Mouse (Mus musculus) lung, embryonic 14.5 days (tissue): ENCODE measurements around the gene Tmem251. TPM values are rescaled to one million over a fixed set of nuclear protein-coding genes. Genes with fewer than 3 reads are reported as not detected.

Experiments used
- ATAC-seq: fragments of 200-750 bp; cut with Nextera tagmentation; 2 replicates; pipeline ENCODE4 v1.8.0; 2017; ENCODE audit warnings: mild to moderate bottlenecking, moderate TSS enrichment, moderate library complexity; ENCODE audit not compliant: insufficient read depth
- DNase-seq: peaks from one replicate; pipeline ENCODE4 v3.0.0-alpha.2; 2015
- H3K27ac ChIP-seq: fragments of 300-500 bp; sonication (generic); 2 replicates; pipeline ENCODE4 v1.5.1; 2014; ENCODE audit warnings: low read depth, mild to moderate bottlenecking, moderate library complexity
- H3K27me3 ChIP-seq: fragments of 300-500 bp; sonication (generic); 2 replicates; pipeline ENCODE4 v1.6.1; 2014; ENCODE audit warnings: low read length, control low read depth; ENCODE audit not compliant: insufficient read depth
- H3K36me3 ChIP-seq: fragments of 300-500 bp; sonication (generic); 2 replicates; pipeline ENCODE4 v1.6.1; 2014; ENCODE audit warnings: control low read depth; ENCODE audit not compliant: insufficient read depth
- H3K4me1 ChIP-seq: fragments of 300-500 bp; sonication (generic); 2 replicates; pipeline ENCODE4 v1.6.1; 2014; ENCODE audit warnings: antibody characterized with exemption, control low read depth; ENCODE audit not compliant: insufficient read depth
- H3K4me2 ChIP-seq: fragments of 300-500 bp; sonication (generic); 2 replicates; pipeline ENCODE4 v1.6.1; 2014; ENCODE audit warnings: mild to moderate bottlenecking
- H3K4me3 ChIP-seq: fragments of 300-500 bp; sonication (generic); 2 replicates; pipeline ENCODE4 v1.5.1; 2014; ENCODE audit warnings: low read depth, low read length
- H3K9ac ChIP-seq: fragments of 300-500 bp; sonication (generic); 2 replicates; pipeline ENCODE4 v1.6.1; 2014
- H3K9me3 ChIP-seq: fragments of 300-500 bp; sonication (generic); 2 replicates; pipeline ENCODE4 v1.6.1; 2016; ENCODE audit warnings: low read depth, low read length, control low read depth
- CTCF ChIP-seq: IDR thresholded peaks from 2 replicates; pipeline ENCODE4 v1.5.1; 2016; ENCODE audit warnings: antibody characterized with exemption, low read depth
- WGBS: fragments of 180-500 bp; shearing (Covaris S2); extraction: QIAGEN DNeasy Blood & Tissue Kit; methylation state at CpG from one replicate; pipeline ENCODE4 v1.1.7; 2014; 5-methylcytosine and 5-hydroxymethylcytosine counted together
- polyA plus RNA-seq: library from polyadenylated mRNA; unstranded; fragments of >200 nt; fragmentation: Nextera tagmentation; extraction: Ambion mirVana; gene quantifications from 2 replicates; pipeline ENCODE4 v1.2.1, GENCODE M21; 2014

The Tmem251 gene
- polyA plus RNA-seq, 1 experiment from 2014 or later: 11.4 TPM

DNA sequence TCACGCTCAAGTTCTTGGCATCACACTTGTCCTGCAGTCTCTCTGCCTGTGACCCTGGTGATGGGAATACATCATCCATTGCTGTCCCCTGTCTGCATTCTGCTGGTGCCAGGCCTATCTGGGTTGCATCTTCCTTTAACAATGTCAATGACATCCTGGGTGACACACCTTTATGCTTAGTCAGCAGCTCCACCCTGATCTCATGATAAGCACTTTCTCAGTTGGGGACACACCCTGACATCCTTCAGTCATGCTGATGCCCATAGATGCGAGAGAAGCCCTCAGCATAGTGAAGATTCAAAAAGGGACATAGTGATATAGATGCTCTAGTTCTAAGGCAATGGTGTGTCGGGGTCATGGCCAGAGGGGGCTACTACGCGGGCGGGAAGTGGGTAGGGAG is 18.4 kb upstream of the Tmem251 start:
- 88% methylated on average over 6 of the region's 6 CpGs for WGBS
- Histone ChIP-seq H3K9me3 (no peaks in the 10 kb centered on the region), H3K4me1 (peaks cover 2% of the 10 kb centered on the region; the same call in 1 of the 2 replicates), H3K27ac (no peak overlapping the region), H3K27me3 (no peaks in the 10 kb centered on the region), H3K4me3 (no peak overlapping the region), H3K9ac (no peak overlapping the region), H3K4me2 (no peak overlapping the region), H3K36me3 (no peaks in the 10 kb centered on the region)
- no peak for DNase-seq
- no peak for TF ChIP-seq CTCF
- no peak for ATAC-seq

DNA sequence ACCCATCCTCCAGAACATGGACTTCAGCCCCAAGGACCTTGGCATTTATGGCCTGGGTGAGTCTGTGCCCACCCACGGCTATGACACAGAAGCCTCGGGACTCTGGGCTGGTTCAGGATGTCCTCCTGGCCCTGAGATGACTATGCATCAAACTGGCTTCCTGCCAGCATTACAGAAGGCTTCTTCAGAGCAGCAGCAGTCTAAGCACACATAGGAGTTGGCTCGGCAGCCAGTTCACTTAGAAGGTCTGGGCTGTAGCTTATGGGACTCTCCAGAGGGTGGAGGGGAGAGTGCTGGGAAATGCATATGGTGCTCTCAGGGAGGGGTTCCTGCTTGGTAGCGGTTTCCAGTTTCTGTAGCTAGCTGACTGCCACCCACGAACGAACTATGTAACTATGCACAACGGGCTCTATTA is 17.8 kb upstream of the Tmem251 start:
- Histone ChIP-seq H3K9ac (no peak overlapping the region), H3K4me3 (no peak overlapping the region), H3K4me2 (no peak overlapping the region), H3K36me3 (no peaks in the 10 kb centered on the region), H3K27ac (no peak overlapping the region), H3K4me1 (peaks cover 9% of the 10 kb centered on the region; the same call in 1 of the 2 replicates), H3K9me3 (no peaks in the 10 kb centered on the region), H3K27me3 (no peaks in the 10 kb centered on the region)
- DNase-seq (peak; percentile 26), ATAC-seq (no peak)
- TF ChIP-seq CTCF: no peak
- WGBS: 64% methylated on average over 7 of the region's 7 CpGs

DNA sequence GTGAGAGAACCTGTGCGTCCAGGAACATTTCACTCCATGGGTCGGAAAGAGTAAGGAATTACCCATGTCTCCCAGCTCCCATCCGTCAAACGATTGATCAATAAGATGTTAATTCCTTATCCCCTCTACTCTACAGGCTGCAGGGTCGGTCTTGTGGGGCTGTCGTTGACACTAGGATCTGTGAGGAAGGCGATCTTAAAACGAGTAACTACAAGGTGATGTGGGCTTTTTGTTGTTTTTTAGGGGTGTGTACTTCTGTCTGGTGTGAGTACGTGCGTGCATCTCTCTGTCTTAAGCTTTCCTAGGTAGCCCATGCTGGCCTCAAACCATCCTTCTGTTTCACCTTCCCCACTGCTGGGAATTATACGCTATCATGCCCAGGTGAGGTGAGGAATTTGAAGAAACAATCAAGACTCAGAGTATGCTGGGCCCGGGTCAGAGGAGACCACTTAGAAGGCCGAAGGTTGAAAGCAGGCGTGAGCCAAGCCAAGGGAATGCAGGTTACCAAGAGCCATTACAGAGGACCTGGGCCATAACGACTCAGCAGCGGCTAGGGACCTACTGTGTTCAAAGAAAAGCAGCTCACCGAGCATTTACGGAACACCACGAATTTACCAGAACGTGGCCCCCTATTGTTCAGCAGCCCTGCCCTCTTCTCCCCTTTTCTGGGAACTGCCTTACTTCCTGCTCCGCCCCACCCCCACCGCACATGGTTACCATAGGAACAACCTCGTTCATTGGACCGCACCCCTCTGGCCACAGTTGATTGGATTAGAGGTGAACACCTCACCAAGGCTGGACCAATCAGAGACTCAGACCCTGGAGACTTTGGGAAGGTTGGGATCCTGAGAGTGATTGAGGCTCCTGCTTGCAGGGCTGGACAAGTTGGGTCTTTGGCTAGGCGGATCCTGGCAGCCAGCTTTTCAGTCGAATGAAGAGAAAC is 13.4 kb upstream of the Tmem251 start:
- DNase-seq (peak; percentile 82), ATAC-seq (peak; percentile 97)
- peak overlapping the region; percentile 53 for H3K4me2 ChIP-seq
- H3K9me3 ChIP-seq: no peaks in the 10 kb centered on the region
- no peak overlapping the region for H3K9ac ChIP-seq
- TF ChIP-seq CTCF: no peak
- peaks cover 11% of the 10 kb centered on the region; the same call in 1 of the 2 replicates for H3K4me1 ChIP-seq
- 31% methylated on average over 26 of the region's 26 CpGs for WGBS
- H3K27me3 ChIP-seq: no peaks in the 10 kb centered on the region
- H3K36me3 ChIP-seq: no peaks in the 10 kb centered on the region
- H3K27ac ChIP-seq: peak overlapping the region; percentile 54
- H3K4me3 ChIP-seq: peak overlapping the region; percentile 16; the same call in 1 of the 2 replicates

DNA sequence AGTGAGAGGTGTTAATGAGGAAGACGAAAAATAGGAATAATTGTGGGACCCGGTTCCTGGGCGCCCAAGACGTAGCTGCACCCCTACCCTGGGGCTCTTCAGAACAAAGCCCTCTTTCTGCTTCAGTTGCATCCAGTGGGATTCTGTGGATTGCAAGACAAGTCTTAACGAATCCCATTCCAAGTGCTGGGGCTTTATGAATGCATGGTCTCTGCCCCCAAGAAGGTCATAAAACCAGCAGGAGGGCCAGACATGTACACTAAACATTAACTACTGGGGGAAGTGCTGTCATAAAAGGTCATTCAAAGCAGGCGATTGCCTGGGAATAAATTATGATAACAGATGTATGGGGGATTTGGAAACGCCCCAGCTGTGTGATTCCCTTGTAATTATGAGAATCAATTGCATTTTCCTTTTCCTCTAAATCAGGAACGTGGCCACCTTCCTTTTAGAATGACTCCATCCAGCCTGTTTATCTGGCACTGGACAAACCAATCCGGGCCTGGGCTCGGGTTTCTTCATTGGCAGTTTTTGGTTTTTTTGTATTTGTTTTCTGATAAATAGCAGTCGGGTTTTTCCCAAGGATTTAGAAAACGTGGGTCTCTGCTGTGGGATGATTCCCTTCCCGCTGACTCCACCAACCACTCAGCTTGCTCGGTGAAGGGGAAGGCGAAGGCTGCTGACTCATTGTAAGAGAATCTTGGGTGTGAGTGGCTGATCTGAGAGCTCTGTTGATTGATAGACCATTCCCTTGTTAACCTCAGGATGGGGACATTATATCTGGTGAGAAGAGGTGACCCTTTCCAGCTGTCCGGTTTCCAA is 12.6 kb upstream of the Tmem251 start:
- H3K27me3 ChIP-seq: no peaks in the 10 kb centered on the region
- WGBS: 35% methylated on average over 16 of the region's 16 CpGs
- H3K4me1 ChIP-seq: peaks cover 11% of the 10 kb centered on the region; the same call in 1 of the 2 replicates
- ATAC-seq (no peak), DNase-seq (no peak)
- peak overlapping the region; percentile 46; the same call in 1 of the 2 replicates for H3K27ac ChIP-seq
- no peak overlapping the region for H3K4me3 ChIP-seq
- TF ChIP-seq CTCF: no peak
- no peak overlapping the region for H3K9ac ChIP-seq
- peak overlapping the region; percentile 53 for H3K4me2 ChIP-seq
- no peaks in the 10 kb centered on the region for H3K36me3 ChIP-seq
- no peaks in the 10 kb centered on the region for H3K9me3 ChIP-seq

GRCm38 (mm10) chr12:102733381-102733780 is 10.2 kb upstream of the Tmem251 start:
- 6% methylated on average over 4 of the region's 5 CpGs for WGBS
- H3K4me3 ChIP-seq: no peak overlapping the region
- no peak for ATAC-seq

DNA sequence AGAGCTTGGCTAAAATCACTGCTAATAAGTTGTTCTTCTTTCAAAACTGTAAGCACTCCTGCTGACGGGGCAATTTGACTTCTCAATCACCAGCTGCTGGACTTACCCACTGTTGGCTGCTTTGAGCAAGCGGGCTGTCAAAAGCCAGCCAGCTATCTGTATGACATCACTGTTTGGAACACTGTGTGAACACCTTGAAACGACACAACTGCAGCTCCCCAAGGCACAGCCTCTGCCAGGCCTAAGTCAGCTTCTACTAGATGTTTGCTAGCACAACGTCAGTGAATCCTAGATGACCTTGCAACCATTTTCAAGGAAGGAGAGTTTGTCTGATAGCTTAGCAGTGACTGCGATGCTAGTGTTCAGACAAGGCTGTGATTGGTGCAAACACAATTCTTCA is 4.5 kb upstream of the Tmem251 start:
- no peak overlapping the region for H3K4me3 ChIP-seq
- H3K4me1 ChIP-seq: peaks cover 7% of the 10 kb centered on the region
- no peak for TF ChIP-seq CTCF
- ATAC-seq (no peak), DNase-seq (no peak)
- no peaks in the 10 kb centered on the region for H3K27me3 ChIP-seq
- H3K36me3 ChIP-seq: peaks cover 6% of the 10 kb centered on the region; the same call in 1 of the 2 replicates
- H3K4me2 ChIP-seq: no peak overlapping the region
- H3K9ac ChIP-seq: no peak overlapping the region
- WGBS: 75% methylated on average over 5 of the region's 5 CpGs
- no peak overlapping the region for H3K27ac ChIP-seq
- no peaks in the 10 kb centered on the region for H3K9me3 ChIP-seq

More at GRCm38 (mm10) chr12:102733381-102733780, 10.2 kb upstream of the Tmem251 start:
- Histone ChIP-seq H3K27ac (no peak overlapping the region), H3K4me1 (peaks cover 11% of the 10 kb centered on the region; the same call in 1 of the 2 replicates), H3K36me3 (no peaks in the 10 kb centered on the region), H3K9me3 (no peaks in the 10 kb centered on the region), H3K27me3 (no peaks in the 10 kb centered on the region), H3K9ac (no peak overlapping the region), H3K4me2 (no peak overlapping the region)
- DNase-seq: peak; percentile 77
- peak; percentile 70 for TF ChIP-seq CTCF
